Mouse (Mus musculus) liver, embryonic 14 days (tissue): ENCODE results near the gene Tmem184a. TPM values are rescaled to one million over a fixed set of nuclear protein-coding genes. Genes with fewer than 3 reads are reported as not detected.

ENCODE experiments used
- polyA plus RNA-seq: library from polyadenylated mRNA; depleted of rRNA; stranded (reverse); fragments of >200 nt; gene quantifications from 2 replicates; pipeline ENCODE4 v1.2.3, GENCODE M21; 2012; rRNA removed

The Tmem184a gene
- polyA plus RNA-seq: 0.55 and 0.81 TPM in 2 replicates

GRCm38 (mm10) chr5:139819538-139820181 lies at the start of gene Tmem184a:
Gene Tmem184a, minus strand, starts transcription at chr5:139819917.

DNA sequence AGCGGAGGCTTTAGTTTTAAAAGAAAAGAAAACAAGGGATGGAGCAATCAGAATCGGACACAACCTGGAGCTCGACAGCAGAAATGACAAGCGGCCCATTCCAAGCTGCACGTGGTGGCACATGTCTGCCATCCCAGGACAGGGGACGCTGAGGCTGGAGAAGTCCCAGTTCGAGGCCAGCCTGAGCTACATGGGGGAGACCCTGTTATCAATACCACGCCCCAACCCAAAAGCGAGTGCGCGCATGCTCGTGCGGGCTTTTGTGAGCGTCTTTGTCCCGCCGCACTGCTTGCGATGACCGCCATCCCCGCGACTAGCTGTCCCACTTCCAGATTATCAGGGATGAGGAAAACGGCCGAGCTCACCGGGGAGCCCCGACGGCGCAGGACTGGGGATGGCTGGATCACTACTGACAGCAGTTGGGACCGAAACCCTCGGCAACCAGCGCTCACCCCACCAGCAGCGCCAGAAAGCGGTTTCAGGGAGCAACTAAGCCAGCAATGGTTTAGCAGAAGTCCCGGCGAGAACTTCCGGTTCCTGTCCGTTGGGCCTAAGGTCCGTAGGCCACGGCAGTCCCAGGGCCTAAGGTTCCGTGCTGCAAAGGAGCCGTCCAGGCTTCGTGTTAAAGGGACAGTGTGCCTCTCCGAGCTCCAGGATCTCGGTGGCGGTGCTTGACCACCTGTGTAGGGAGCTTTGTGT lies 6.8 kb upstream of the Tmem184a start, which contains the start of the genes Gm26938 and Psmg3:
Gene Gm26938, minus strand, starts transcription at position 51 of the 699 bp plus-strand sequence.
Gene Psmg3, minus strand, starts transcription at position 529 of the 699 bp plus-strand sequence.

DNA sequence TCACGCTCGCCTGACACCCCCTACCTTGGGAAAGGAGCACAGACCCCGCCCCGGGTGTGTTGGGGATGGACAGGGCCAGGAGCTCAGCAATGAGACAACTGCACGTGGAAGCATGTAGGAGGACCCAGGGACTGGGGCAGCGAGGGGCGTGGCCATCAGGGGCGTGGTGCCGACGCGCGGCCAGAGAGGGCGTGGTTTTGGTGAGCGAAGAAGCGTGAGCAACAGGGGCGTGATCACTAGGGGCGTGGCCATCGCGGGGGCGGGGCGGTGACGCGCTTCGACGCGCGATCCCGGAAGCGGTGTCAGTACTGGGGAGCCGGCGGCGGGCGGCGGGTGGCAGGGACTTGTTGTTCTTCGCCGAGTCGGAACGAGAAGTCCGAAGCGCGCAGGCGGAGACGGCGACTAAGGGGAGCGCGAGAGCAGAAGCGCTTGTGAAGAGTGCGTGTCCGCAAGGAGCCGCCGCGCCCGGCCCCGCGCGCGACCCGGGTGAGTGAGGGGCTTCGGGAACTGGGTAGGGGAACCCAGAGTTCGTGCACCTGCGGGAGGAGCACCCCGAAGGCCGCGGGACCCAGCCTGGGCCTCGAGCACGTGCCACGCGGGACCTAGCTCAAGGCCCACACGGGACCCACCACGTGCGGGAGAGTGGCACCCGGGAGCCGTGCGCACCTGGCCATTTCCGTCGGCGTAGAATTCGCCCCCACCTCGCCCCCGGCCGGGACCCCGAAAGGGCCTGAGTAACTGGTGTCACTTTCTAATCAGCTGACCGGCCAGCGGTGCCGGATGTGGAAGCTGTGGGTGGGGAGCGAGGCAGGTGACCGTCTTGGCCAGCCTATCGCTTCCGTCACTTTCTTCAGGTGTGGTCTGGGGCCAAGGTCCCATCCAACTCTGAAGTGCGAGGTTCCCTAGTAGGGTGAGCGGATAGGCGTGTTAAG lies 28.2 kb downstream of the Tmem184a start, which contains the start of gene Mafk:
Gene Mafk, plus strand, starts transcription at position 287 of the 932 bp plus-strand sequence.

GRCm38 (mm10) chr5:139775216-139775926 lies 44.3 kb downstream of the Tmem184a start, which contains the start of gene Ints1:
Gene Ints1, minus strand, starts transcription at chr5:139775674.

Other genes with a start within 250 kb of the Tmem184a start
- 6.7 and 7.6 TPM in 2 replicates for gene Micall2, start 83.6 kb downstream of the Tmem184a start, polyA plus RNA-seq
- gene Ints1, start 44.2 kb downstream of the Tmem184a start, polyA plus RNA-seq: 9.9 and 11.8 TPM in 2 replicates
- 19.9 and 23.8 TPM in 2 replicates for gene Mafk, start 28.4 kb downstream of the Tmem184a start, polyA plus RNA-seq
- gene Gm26938, start 6.5 kb upstream of the Tmem184a start, polyA plus RNA-seq: not detected in 2 replicates
- 32.4 and 37.8 TPM in 2 replicates for gene Psmg3, start 7.0 kb upstream of the Tmem184a start, polyA plus RNA-seq
- gene Elfn1, start 88.0 kb upstream of the Tmem184a start, polyA plus RNA-seq: 0.07 and 0.08 TPM in 2 replicates